ENCODE assay signal across 8 mouse cellular contexts in the genomic region with DNA sequence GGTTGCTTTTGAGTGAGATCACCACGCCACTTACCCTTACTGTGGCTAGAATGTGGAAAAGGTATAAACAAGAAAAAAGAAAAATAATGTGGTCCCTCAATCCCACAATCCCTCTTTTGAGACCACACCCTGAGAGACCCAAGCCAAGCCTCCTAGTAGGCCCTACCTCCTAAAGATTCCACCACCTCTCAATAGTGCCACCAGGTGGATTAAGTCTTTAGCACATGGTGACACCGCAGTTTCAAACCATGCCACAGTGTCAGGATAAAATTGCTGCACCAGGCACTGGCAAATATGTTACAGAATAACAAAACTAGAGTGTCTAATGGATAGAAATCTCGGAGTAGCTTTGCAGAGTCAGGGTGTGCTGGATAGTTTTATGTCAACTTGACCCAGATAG.
DNase-seq lines count a peak whose midpoint lies in the region; ATAC-seq and TF ChIP-seq lines count a peak whose summit lies in the region.
"Had no signal": no experiment of that assay in that cellular context is flagged by ENCODE, and none has a peak within 500 bp of the region (broad histone marks: within the 10 kb centered on the region; RNA-seq: fewer than 3 reads in every experiment).

No protein-coding gene starts in this region.

- no peak overlapping the region for H3K4me3 ChIP-seq in kidney, adult 2 months (ENCODE audit: insufficient read depth, low read depth, low read length)
- H3K4me3 ChIP-seq in kidney, embryonic 16.5 days (ENCODE audit: low read length): no peak overlapping the region
- no peak overlapping the region for H3K4me3 ChIP-seq in liver, postnatal 0 days (ENCODE audit: low read depth, low read length)
- H3K4me3 ChIP-seq: limb, embryonic 13.5 days had no signal

- no peak overlapping the region for H3K4me2 ChIP-seq in kidney, embryonic 16.5 days (replicated peaks; ENCODE audit: low read depth, low read length)
- no peak overlapping the region for H3K4me2 ChIP-seq in liver, postnatal 0 days (ENCODE audit: low read depth, low read length)
- H3K4me2 ChIP-seq: limb, embryonic 13.5 days had no signal

- no peak overlapping the region for H3K27ac ChIP-seq in kidney, adult 2 months (ENCODE audit: insufficient read depth, low read depth, low read length)
- no peak overlapping the region for H3K27ac ChIP-seq in kidney, embryonic 16.5 days (ENCODE audit: low read length)
- H3K27ac ChIP-seq in liver, postnatal 0 days (ENCODE audit: low read depth): no peak overlapping the region
- H3K27ac ChIP-seq: limb, embryonic 13.5 days had no signal

- no peaks in the 10 kb centered on the region for H3K9me3 ChIP-seq in kidney, embryonic 16.5 days (ENCODE audit: low read length)
- no peaks in the 10 kb centered on the region for H3K9me3 ChIP-seq in liver, postnatal 0 days (ENCODE audit: low read length)
- H3K9me3 ChIP-seq: limb, embryonic 13.5 days had no signal

- TF ChIP-seq CTCF in kidney, adult 2 months (conservative IDR thresholded peaks at IDR 0.05; ENCODE audit: insufficient read depth, insufficient read length, low read depth, low read length): peak; percentile 51
- TF ChIP-seq CTCF in liver, postnatal 0 days (IDR thresholded peaks at IDR 0.05; ENCODE audit: low read depth): peak; percentile 72

- H3K27me3 ChIP-seq in kidney, adult 2 months (replicated peaks; ENCODE audit: control insufficient read depth, insufficient read depth, low read length): no peaks in the 10 kb centered on the region; the same call in 1 of the 2 replicates
- no peaks in the 10 kb centered on the region for H3K27me3 ChIP-seq in kidney, embryonic 16.5 days (ENCODE audit: insufficient read depth, low read length)
- H3K27me3 ChIP-seq in liver, postnatal 0 days (ENCODE audit: insufficient read depth, low read length): no peaks in the 10 kb centered on the region
- H3K27me3 ChIP-seq: limb, embryonic 13.5 days had no signal

- TF ChIP-seq POLR2A in kidney, adult 2 months (IDR thresholded peaks at IDR 0.05; ENCODE audit: low read depth, low read length): no peak

- 73% methylated on average over 3 of the region's 3 CpGs for WGBS in kidney, adult 2 months
- 75% methylated on average over 3 of the region's 3 CpGs for whole genome bisulfite sequencing in kidney, embryonic 16.5 days
- 63% methylated on average over 3 of the region's 3 CpGs for WGBS in liver, postnatal 0 days (ENCODE audit: insufficient replicate concordance)

- H3K4me1 ChIP-seq in kidney, adult 2 months (ENCODE audit: control insufficient read depth, insufficient read depth, low read length): no peaks in the 10 kb centered on the region
- H3K4me1 ChIP-seq in kidney, embryonic 16.5 days (ENCODE audit: insufficient read depth, low read length): no peaks in the 10 kb centered on the region
- no peaks in the 10 kb centered on the region for H3K4me1 ChIP-seq in liver, postnatal 0 days (ENCODE audit: insufficient read depth)
- H3K4me1 ChIP-seq: limb, embryonic 13.5 days had no signal

- DNase-seq in kidney, adult 2 months: peak; percentile 24
- peak; percentile 51 for DNase-seq in CD4-positive helper T cell, adult 2 months (ENCODE audit: low read depth, low spot score)
- peak; percentile 9 for DNase-seq in MEL-GATA-1-ER (ENCODE audit: extremely low read depth, low read depth)
- DNase-seq in cerebellum, postnatal 36 days: peak; percentile 12 to 34
- peak; percentile 15 for DNase-seq in liver, postnatal 0 days
- DNase-seq in thymus, postnatal 4 days: peak; percentile 69

- no peak for TF ChIP-seq EP300 in liver, postnatal 0 days (IDR thresholded peaks at IDR 0.05; ENCODE audit: low read depth)

- ATAC-seq in kidney, embryonic 16.5 days (ENCODE audit: low FRiP score, low TSS enrichment): no peak
- ATAC-seq in liver, postnatal 0 days: no peak

- no peaks in the 10 kb centered on the region for H3K36me3 ChIP-seq in kidney, adult 2 months (ENCODE audit: control insufficient read depth, insufficient read depth, low read length)
- no peaks in the 10 kb centered on the region for H3K36me3 ChIP-seq in kidney, embryonic 16.5 days (ENCODE audit: insufficient read depth, low read length)
- no peaks in the 10 kb centered on the region for H3K36me3 ChIP-seq in liver, postnatal 0 days (replicated peaks; ENCODE audit: insufficient read depth, low read length)
- H3K36me3 ChIP-seq: limb, embryonic 13.5 days had no signal

- no peak overlapping the region for H3K9ac ChIP-seq in kidney, embryonic 16.5 days (replicated peaks; ENCODE audit: low read length)
- H3K9ac ChIP-seq in liver, postnatal 0 days (replicated peaks): no peak overlapping the region
- H3K9ac ChIP-seq: limb, embryonic 13.5 days had no signal

Comparison
In these comparisons a context has a peak if more than half of its experiments do, and no peak if none do; other contexts are left out.
1. DNase-seq: peak in every context shown above with its lines; median percentile 69 in thymus, postnatal 4 days; 51 in CD4-positive helper T cell, adult 2 months; 24 in kidney, adult 2 months; 23 in cerebellum, postnatal 36 days; 15 in liver, postnatal 0 days; 9 in MEL-GATA-1-ER.